Mouse (Mus musculus): Measurements from ENCODE around the gene Srp14.

Gene Srp14

DNA sequence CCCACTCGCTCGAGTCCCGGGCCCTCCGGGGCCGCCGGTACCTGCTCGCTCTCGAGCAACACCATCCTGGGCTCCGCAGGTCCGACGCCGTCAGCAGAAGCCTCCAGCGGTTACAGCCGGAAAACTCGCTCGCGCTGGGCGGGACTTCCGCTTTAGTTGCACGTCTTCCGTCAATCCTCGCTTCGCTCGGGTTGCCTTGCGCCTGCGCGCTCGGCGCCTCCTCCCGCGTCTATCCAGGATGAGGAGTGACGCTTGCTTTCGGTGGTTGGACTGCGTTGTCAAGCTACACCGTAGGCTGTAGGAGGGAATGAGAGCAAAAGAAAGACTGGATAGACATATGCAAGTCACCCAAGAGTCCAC is at the start of gene Srp14:
TSS of gene Srp14 (minus strand) at position 162 of the 360 bp plus-strand sequence.
- DNase-seq: peak; percentile 94 to 96

DNA sequence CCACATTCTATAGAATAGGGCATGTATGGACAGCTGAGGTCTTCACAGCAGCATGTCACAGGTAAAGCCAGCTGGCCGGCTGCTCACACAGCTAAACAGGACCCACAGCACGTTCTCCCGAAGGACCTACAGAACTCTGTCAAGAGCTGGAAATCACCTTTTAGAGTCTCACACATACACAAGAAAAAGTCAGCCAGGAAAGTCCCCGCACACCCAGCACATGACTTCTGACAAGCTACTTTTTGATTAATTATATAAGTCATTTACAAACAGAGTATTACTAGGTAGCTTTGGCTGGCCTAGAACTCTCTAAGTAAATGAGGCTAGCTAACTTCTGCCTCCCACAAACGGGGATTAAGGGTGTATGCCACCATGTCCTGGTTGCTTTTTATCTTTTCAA is 47.0 kb upstream of the Srp14 start:
- DNase-seq: no peak

DNA sequence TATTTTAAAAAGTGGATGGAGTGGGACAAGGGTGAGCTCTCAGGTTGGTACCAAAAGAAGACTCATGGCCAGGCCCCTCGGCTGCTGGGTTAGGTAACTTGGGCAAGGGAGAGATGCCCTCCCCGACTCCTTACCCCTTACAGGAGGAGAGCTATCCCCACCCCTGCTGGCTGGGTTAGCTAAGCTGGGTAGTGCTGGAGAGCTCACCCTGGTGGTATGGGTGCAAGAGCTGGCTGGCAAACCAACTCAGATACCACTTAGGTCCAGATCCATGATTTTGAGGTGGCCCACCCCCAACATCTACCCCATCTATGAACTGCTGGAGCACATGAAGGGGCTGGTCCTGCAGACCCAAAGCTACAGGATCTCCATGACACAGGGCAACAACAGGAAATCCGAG is 45.3 kb upstream of the Srp14 start:
- no peak for DNase-seq

DNA sequence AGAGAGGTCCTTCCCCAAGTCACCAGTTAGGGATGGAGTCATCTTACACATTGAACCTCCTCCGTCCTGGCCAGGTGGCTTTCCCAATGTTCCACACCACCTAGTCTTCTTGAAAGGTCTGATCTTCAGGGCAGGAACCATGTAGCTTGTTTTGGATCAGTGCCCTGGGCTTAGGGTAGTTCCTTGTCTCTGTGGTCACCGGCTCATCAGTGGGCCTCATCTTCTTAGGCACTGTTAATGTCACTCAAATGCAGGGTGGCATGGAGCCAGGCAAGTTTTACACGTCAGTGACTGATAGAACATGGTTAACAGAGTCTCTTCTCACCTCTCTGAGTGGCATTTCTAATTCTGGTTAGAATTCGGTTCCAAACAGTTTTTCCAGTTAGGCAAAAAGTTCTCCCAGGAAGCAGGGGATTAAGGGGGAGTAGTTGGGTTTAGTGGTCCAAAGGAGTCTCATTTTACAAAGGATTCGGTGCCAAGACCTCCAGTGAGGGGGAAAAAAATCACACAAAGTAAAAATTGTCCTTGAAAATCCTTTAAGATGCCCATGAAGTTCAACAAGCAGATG is 43.7 kb upstream of the Srp14 start:
- DNase-seq: no peak

DNA sequence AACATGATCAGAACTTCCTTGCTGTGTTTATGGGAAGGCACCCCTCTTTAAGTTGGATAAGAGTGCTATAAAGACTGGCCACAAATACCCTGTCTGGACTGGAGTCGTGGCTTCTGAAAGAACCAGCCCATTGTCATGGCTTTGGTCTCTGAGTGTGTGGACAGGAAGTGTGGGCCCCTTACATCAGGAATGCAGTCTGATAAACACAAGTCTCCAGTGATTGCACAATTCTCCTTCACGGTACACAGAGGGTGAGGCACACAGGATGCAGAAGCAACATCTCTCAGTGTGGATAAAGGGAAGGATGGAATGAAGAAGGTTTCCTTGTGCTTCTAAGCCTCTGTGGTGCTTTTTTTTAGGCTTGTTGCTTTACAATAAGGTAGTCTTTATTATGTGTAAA is 42.8 kb upstream of the Srp14 start:
- DNase-seq: peak; percentile 45 to 46

DNA sequence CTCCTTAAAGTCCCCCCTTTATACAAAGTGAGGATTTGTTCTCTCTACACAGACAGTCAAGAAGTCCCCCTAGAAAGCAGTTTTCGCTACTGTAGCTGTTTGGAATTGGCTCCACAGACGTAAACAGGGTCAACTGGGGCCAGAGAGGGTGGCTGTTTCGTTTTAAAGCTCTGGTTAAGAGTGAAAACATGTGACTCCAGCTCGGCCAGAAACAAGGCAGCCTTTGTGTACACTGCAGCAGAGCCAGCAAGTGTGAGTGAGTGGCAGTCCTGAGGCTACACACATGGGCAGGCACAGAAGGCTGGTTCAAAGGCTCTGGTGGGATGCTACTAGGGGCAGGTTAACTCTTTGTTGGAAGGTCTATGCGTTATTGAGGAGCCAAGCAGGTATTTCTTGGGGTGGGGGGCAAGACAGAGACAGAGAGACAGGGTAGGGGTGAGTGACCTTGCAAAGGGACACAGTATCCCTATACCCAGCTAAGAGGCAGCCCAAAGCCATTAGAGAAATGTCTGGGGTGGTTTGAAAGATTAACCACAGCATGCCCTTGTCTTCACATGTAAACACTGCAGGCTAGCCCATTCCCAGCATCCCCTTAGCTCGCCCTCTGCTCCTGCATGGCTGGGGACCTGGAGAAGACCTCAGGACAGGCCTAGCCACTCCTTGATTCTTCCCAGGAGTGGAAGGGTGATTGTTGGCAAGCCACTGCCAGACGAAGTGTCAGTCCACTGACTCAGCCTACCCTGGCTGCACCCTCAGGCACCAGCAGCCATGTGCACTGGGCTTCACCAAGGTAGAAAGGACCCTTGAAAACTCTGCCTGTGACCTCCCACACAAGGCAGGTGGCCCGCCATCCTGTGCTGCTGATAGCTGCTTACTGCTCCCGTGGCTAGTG is 40.8 kb upstream of the Srp14 start:
- peak; percentile 56 to 80 for DNase-seq

DNA sequence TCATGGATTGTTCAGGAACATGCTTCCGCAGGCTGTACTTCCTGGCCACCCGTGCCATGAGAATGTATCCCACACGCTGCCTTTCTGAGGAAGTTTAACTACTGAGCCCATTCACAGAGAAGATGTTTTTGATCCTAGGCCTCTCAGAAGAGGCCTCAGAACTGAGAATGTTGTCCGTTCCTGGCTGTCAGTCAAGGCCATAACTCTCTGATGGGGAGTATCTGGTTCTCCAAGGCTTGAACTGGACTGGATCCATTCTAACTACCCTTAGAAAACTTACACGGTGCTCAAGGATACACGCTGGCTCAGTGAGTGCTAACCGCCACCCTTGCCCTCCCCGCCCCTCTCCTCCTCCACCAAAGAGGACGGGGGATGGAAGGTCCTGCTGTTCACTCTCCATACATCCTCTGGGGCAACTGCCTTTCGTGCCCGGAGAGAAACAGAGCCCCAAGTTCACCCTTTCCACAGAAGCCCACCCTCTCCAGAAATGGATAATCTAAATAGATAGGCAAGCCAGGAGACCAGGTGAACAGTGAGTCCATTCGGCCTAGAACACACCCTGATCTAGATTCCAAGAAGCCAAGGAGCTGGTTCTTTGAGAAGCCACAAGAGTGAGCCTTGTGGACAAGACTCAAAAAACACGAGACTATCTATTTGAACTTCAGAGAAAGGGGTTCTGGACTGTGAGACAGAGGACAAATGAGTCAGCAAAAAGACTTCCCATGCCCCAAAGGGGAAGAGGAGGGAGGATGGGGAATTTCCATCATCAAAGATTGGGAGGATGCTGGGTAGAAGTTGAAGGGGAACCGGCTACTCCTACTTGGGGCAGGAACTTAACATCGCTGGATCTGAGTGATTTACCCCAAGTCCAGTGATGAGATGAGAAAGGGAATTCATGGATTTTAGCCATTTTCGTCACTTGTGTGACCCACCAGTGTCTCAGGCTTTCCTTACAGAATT is 33.2 kb upstream of the Srp14 start:
- no peak for DNase-seq

DNA sequence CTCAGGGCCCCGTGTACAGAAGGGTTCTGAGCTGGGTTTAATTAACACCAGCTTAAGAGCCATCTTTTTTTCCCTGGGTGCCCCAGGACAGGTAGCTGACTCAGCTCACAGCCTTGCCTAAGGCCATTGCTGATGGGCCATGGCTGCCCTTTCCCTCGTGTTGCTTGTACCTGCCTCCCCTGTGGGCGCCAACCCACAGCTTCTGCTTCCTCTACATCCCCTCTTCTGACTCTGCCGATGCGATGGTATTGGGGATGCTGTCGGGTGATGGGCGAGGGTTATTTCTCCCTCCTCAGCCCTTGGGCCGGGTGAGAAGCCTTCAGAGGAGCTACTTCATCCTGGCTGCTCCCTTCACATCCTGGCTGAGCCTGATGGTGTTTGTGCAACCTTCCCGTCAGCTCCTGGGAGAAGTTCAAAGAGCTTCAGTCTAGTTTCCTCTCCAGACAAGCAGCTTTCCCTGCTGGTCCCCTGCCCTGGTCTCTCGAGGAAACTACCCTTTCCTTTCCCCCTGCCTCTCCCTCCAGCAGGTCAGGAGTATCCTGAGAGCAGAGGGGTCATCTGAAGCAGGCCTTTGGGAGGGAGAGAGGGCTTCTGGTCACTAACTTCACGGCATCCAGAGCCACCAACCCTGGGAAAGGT is 32.4 kb upstream of the Srp14 start:
- DNase-seq: no peak

DNA sequence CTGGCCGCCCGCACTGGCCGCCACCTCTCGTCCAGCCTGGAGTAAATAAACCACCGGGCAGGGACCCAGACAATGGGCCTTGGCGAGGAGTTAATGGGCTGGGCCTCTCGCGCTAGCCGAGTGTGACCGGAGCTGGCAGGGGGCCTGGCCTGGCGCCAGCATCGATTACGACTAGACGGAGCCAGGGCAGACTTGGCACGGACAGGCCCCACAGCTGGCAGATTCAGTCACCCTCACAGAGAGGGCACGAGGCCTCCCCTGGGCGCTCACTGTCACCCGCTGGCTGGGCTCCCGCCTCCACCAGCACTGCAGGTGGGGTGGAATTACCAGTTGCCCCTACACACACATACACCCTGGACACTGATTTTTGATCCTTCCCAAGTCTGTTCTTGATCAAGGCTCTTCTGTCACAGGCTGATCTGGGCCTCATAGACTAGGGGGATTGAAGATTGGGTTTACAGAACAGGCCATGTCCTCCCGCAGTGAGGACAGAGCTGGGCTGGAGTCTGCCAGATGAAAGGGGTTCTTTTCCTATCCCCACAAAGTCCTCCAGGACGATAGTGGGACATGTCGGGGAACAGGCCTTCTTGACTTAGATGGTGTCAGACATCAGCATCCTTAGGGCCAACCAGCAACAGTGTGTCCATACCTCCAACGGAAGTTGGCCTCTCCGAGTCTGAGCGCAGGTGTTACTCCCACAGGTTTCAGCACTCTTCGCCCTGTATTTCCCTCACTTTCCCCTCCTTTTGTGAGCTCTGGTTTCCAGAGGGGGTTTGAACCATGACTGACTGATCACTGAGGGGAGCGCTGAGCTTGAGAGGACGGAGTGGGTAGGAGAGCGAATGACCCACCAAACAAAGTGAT is 31.2 kb upstream of the Srp14 start:
- DNase-seq: peak; percentile 91 to 97

DNA sequence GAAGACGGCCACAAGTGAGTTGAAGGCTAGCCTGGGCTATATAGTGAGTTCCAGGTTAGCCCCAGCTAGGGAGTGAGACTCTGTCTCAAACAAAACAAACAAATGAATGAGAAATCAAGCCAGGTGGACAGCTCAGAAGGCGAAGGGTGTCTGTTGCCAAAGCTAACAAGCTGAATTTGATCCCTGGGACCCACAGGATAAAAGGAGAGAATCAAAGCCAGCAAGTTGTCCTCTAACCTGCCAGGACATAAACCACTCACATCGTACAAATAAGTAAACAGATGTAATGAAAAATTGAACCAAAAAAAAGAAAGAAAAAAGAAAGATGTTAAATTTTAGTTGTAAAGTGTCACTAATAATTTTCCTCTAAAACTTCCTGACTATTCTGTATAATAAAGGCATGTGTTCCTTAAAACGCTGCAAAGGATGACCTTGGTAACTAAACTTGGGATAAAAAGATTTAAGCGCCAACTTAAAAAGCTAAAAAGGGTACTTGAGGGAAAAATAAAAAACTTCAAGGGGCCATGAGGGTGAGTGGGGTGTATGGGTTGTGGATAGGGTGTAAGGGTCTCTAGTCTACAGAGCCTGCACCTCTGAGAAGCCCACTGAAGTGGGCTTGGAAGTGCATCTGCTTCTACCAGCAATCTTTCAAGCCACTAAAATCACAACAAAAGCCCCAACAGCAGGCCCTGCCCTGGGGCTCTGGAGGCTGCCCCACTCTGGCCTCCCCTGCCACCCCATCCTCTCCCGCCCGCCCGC is 30.4 kb upstream of the Srp14 start:
- no peak for DNase-seq

DNA sequence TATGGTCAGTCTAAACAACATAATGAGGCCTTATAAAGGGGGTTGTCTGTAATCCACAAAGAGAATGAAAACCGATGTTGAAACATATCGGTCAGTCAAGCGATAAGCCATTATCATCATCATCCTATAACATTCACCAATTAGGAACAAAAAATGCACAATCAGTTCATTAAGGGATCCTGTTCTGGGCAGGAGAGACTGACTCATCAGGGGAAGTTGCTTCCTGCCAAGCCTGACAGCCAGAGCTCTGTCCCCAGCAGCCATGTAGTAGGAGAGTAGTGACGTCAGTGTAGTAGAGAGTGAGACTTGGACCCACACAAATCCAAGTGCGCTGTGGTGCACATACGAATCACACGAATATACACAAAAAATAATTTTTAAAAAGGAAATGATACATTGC is 27.6 kb upstream of the Srp14 start:
- DNase-seq: no peak

DNA sequence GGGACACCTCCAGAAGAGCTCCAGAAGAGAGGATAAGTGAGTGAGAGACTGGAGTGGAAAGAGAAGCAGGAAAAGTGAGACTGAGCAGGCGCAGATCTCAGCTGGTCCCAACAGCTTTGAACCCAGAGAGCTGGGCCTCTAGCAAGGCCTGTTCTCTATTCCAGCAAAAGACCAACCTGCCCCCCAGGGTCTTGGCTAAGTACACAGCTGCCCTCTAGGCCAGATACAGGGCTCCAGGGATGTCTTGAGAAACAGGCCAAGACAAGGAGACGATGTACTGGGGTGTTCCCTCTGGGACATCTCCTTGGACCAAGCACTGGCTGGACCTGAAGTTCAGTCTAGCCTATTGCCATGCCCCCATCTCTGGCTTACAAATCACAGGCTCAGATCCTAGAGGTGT is 20.7 kb upstream of the Srp14 start:
- DNase-seq: no peak

DNA sequence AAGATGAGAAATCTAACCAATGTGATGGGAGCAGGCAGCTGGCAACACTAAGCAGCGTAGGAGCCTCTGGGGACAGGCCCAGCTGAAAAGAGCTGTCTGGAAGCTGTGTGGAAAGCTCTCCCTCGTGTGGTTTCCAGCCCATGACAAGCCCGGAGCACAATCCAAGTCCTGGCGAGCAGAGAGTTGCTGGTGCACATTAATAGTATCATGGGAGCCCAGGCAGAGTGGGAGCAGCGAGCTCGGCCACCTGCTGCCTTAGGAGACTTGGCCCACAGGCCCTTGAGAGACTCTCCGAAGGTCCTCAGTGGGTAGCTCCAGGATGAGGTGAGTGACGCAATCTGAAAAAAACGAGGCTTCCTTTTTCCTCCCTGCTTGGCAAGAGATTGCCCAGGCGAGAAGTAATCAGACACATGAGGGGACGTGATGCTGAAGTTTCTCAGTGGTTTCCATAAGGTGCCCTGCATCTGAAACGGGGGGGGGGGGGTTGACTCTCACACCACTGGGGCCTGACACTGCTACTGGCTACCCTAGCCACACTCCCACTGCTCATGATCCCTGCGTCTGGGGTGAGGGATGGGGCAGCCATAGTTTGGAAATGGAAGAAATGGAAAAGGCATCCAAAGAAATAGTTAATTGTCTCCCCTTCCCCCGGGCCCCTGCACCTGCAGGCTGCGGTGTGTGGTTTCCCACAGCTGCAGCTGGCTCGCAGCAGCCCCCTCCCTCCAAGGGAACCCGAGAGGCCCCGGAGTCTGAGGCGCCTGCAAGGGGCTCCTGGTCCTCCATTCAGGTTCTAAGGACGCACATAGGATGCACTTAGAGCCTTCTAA is 19.8 kb upstream of the Srp14 start:
- DNase-seq: peak; percentile 49 to 54

DNA sequence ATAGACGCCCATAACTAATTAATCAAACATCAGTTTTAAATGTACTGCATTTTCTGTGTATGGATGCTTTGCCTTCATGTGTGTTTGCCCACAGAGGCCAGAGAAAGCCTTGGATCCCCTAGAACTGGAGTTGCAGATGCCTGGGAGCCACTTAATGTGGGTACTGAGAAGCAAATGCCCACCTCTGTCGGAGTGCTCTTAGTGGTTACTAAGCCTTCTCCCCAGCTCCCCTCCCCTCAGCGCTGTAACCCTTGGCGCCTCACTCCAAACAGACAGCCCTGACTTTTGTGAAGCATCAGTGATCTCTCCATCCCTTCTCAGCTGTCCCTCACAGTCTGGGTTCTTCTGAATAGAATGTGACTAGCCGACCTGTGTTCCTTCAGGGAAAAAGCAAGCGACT is 19.0 kb upstream of the Srp14 start:
- no peak for DNase-seq

DNA sequence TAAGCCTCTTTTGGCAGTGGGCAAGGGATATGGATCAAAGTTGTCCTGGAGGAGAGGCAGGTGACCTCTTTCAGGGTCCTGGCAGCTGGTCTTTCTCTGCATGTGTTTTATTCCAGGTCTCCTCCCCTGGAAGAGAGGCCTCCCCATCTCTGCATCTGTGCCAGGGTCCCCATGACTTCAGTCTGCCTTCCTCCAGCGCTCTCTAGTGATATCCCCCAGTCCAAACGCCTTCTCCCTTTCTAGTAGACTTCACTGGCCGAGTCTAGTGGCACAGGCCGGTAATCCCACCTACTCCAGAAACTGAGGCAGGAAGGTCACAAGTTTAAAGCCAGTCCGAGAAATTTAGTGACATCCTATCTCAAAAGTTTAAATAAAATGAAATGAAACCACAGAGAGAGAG is 18.4 kb upstream of the Srp14 start:
- no peak for DNase-seq

DNA sequence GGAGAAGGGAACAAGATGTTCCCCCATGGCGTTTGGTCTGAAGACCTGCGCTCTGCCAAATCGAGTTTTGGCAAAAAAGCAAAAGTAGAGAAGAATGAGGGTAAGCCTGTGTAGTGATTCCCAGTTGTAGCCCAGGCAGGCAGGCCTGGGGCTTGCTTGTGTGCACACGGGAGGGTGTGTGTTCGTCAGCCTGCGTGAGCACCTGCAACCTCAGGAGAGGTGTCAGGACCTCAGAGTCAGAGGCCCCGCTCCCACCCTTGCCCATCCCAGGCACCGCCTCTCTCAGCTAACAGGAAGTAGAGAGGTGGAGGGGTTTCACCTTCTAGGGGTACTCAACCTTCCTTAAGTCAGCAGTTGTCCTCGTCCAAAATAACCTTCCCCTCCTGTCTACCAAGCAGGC is 15.5 kb upstream of the Srp14 start:
- DNase-seq: no peak

DNA sequence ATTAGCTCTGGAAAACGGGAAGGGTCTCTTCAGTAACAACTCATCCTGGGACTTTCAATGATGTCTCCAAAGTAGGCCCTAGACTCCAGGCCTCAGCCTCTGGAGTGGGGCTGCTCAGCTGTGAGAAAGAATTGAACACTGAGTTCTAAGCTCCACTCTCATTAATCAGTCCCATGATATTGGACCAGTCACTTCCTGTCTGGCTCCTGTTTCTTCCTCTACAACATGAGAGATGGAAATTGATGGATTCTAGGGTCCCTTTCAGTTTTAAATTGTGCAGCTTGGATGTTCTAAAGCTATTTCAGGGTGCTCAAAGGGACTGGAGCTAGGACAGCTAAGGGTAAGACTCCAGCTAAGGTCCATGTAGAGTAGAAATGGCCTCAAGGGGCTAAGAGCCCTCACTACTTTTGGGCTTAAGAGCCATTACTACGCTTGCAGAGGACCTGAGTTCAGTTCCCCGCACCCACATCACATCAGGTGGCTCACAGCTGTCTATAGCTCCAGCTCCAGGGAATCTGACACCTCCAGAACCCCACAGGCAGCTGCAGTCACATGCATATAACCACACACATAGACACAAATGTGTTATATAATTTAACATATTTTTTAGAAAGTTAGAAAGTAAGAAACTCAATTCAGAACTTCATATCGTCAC is 12.4 kb upstream of the Srp14 start:
- DNase-seq: no peak

DNA sequence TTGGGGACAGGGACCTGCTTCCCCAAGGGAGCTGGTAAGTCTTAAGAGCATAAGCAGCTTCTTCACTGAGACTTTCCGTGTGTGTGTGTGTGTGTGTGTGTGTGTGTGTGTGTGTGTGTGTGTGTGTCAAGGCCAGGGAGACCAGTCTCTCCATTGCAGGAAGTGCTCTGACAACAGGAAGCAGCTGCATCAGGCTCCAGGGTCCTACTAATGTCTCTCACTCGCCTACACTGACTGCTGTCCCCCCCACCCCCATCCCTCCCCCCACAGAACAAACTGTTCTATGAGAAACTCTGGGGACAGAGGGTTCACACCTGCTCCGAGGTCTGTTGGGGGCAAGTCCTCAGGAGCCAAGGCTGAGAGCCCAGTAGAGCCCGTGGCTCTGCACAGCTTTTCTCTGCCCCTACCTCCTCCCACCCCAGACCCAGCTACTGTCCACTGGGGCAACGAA is 11.8 kb upstream of the Srp14 start:
- DNase-seq: peak; percentile 46 to 57

DNA sequence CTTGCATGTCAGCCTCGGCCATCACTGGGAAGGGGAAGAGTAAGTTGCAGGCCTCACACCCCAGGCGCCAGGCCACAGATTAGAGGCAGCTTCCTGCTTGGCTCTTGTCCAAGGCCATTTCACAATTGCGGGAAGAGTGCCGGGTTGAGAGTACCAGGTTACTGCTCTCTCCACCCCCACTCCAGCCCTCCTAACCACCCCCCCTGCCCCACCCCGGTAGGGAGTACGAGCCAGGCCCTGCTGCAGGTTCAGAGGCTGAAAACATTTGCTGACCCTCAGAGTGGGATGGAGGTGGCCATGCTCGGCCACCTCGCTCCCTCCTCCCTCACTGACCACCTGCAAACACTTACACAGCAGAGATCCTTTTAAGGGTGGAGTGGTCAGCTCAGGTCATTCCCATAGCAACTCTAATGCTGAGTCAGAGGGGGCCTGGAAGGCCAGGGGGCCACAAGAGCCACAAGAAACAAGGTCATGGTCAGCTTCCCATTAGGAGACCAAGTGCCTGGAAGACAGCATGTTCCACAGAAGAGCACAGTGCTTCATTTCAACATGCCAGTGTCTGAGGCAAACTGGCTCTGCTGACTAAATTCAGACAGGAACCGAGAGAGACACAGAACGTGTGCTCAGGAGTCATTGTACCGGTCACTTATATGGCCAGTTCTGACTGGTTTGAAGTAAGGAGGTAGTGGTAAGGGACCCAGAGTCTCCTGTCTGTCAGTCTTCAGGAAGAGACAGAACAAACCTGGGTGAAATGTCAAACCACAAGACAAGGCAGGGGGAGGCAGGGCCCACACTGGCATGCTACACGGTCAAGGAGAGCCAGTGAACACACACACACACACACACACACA is 11.0 kb upstream of the Srp14 start:
- peak; percentile 90 for DNase-seq

All from lung, postnatal 4 days (tissue).